Mouse (Mus musculus): ENCODE measurements at regions not wholly inside any gene's neighbourhood (a gene's known extent, or its start where the extent isn't known, plus 50 kb on each side); places are given as distances from the start of the nearest gene placed in this dataset.

- DNase-seq (ENCODE audit: extremely low spot score in 1 of 2, low spot score in 1 of 2), result no peak
Measured at GRCm38 (mm10) chr8:116380601-116381000, 124.2 kb upstream of the Dynlrb2 start.

GRCm38 (mm10) chr8:116379851-116380250 is 124.9 kb upstream of the Dynlrb2 start:
- no peak for DNase-seq (ENCODE audit: extremely low spot score in 1 of 2, low spot score in 1 of 2)

- DNase-seq (ENCODE audit: extremely low spot score in 1 of 2, low spot score in 1 of 2), result peak in 1 of 2 experiments; percentile 50
Measured at GRCm38 (mm10) chr8:116375758-116376157, 129.0 kb upstream of the Dynlrb2 start.

DNA sequence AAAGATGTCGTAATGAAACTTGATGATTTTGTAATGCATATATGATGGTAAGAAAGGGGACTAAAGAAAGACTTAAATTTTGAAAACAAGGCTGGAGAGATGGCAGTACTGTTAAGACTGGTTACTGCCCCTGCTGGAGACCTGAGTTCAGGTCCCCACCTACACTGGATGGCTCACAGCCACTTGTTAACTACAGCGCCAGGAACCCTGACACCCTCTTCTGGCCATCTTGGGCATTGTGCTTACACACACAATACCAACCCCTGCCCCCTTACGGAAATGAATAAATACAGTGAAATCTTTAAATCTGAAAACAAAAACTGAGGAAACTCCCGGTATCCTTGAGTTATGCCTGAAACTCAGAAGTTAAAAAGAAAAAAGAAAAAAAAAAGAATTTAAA is 131.7 kb upstream of the Dynlrb2 start:
- peak in 1 of 2 experiments; percentile 35 for DNase-seq (ENCODE audit: extremely low spot score in 1 of 2, low spot score in 1 of 2)

GRCm38 (mm10) chr8:116372574-116372973 is 132.2 kb upstream of the Dynlrb2 start:
- peak; percentile 47 to 73 for DNase-seq (ENCODE audit: extremely low spot score in 1 of 2, low spot score in 1 of 2)

DNA sequence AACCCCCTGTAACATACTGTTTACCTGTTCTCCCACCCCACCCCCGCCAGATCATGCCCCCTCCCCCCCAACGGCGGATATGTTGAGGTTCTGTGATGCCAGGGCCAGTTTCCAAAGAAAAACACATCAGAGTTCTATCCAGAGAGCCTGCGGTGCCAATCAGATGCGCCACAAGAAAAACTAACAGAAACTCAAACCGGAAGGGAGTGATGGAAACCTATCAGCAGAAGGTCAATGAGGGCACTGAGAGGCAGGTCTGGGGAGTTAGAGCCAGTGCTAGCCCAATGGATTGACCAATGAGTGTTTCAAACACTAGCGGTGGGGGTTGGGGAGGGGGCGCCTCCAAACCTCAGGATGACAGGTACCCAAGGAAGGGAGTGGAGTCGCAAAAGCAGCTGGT is 132.7 kb upstream of the Dynlrb2 start:
- no peak for DNase-seq (ENCODE audit: extremely low spot score in 1 of 2, low spot score in 1 of 2)

- no peak for DNase-seq (ENCODE audit: extremely low spot score in 1 of 2, low spot score in 1 of 2)
Measured at GRCm38 (mm10) chr8:116367491-116367890, 137.3 kb upstream of the Dynlrb2 start.

DNA sequence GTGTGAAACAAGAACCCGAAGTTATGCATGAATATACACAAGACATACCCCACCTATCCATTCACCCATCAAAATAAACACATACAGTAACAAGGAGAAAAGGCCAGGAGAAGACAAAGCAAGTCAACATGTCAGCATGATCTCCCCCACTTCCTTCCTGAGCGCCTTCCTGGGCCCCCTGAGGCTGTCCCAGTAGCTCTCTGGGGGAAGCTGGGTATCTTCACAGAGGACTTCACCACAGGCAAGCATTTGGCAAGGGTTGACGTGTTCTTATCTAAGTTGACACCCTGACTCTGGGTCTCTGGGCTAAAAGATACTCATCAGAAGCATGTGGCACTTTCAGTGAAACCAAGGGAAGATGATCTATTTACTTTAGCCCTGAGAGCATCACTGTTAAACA is 138.1 kb upstream of the Dynlrb2 start:
- no peak for DNase-seq (ENCODE audit: extremely low spot score in 1 of 2, low spot score in 1 of 2)

DNA sequence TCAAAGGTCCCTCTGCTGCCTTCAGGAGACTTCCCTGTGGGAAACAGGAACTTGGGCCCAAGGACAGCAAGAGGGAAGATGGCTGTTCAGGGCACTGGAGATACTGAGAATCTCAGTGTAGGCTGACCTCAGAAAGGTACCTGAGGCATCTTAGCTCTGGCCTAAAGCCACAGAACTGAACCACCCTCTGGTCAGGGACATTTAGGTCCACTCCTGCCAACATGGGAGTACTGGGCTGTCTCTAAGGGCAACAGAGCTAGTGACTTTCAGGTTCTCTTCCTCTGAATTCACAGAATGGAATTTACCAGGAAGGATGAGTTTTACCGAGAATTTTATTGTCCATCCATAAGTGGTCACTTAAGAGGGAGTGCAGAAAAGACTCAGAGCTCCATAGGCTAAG is 140.0 kb upstream of the Dynlrb2 start:
- DNase-seq (ENCODE audit: extremely low spot score in 1 of 2, low spot score in 1 of 2), result no peak

GRCm38 (mm10) chr8:116364172-116364571 is 140.6 kb upstream of the Dynlrb2 start:
- peak in 1 of 2 experiments; percentile 22 for DNase-seq (ENCODE audit: extremely low spot score in 1 of 2, low spot score in 1 of 2)

- DNase-seq (ENCODE audit: extremely low spot score in 1 of 2, low spot score in 1 of 2), result no peak
Measured at GRCm38 (mm10) chr8:116362351-116362750, 142.4 kb upstream of the Dynlrb2 start.

DNA sequence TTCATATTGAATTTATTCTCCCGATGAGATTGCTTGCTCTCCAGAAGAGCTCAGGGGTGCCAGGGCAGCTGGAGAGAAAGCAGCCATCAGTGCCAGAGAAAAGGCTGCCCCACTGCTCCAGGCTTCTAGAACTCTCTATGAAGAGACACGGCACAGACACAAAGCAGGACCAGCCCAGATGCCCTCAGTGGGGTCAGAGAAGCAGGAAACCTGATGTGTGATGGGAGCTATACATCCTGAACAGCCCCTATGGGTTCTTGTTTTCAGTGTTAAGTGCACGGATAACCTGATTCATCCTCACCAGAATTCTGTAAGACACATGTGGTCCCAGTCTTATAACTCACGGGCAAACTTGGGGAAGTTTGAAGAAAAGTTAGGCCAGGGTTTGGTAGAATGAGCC is 145.0 kb upstream of the Dynlrb2 start:
- no peak for DNase-seq (ENCODE audit: extremely low spot score in 1 of 2, low spot score in 1 of 2)

GRCm38 (mm10) chr8:116354756-116355155 is 150.0 kb upstream of the Dynlrb2 start:
- no peak for DNase-seq (ENCODE audit: extremely low spot score in 1 of 2, low spot score in 1 of 2)

DNA sequence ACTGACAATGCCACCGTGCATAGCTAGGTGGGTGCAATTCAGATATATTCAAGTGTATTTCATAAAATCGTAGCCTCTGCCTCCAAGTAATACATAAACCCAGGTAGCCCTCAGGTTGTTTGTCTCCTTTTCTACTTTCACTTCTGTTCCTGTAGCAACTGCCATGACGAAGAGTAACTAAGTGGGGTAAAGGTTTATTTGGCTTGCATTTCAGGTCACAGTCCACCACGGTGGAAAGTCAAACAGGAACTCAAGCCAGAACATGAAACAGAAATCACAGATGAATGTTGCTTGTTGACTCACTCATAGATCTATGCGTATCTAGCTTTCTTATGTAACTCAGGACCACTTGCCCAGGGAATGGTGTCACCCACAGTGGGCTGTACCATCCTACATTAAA is 150.9 kb upstream of the Dynlrb2 start:
- DNase-seq (ENCODE audit: extremely low spot score in 1 of 2, low spot score in 1 of 2), result no peak

- DNase-seq (ENCODE audit: extremely low spot score in 1 of 2, low spot score in 1 of 2), result no peak
Measured at GRCm38 (mm10) chr8:116352635-116353034, 152.1 kb upstream of the Dynlrb2 start.

GRCm38 (mm10) chr8:116348971-116349370 is 155.8 kb upstream of the Dynlrb2 start:
- no peak for DNase-seq (ENCODE audit: extremely low spot score in 1 of 2, low spot score in 1 of 2)

DNA sequence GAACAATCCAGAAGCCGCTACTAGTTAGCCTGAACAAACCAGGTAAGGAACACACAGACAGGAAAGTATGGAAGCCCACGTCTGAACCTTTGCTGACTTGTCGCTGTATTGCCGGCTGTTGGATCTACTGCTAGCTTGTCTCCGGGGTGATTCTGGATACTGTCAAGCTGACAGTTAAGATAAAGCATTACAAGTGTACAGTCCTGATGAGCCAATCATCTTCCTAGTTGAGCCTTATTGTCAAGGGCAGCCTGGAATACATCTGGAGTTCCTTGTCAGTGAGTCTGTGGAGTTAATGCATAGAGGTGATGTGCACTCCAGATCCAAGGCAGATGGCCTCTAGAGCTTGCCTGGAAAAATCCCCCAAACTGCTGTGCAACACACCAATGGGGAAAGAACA is 157.8 kb upstream of the Dynlrb2 start:
- no peak for DNase-seq (ENCODE audit: extremely low spot score in 1 of 2, low spot score in 1 of 2)

DNA sequence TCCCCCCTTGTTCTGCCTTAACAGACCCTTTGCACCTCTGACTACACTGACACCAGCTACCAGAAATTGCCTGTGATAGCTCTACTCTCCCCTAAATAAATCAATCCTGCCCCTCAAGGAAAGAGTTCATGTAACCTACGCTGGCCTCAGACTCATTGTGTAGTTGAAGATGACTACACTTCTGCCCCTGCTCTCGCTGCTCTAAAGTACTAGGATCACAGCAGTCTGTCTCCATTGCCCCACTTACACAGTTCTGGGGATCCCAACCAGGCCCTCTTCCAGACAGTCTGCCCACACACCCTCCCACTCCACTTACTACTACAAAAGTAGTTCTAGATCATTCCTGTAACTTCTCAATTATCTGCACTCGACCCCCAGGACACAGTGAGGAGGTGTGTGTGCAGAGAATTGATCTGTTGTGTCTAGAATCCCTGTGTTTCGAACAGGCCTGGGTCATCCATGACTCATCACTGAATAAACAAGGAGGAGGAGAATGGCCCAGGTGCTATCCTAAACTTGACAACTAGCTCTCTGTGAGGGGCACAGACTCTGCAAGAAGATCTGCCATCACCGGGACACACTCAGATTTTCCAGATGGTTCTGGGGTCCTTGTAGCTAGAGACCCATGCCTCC is 160.1 kb upstream of the Dynlrb2 start:
- DNase-seq (ENCODE audit: extremely low spot score in 1 of 2, low spot score in 1 of 2), result no peak

DNA sequence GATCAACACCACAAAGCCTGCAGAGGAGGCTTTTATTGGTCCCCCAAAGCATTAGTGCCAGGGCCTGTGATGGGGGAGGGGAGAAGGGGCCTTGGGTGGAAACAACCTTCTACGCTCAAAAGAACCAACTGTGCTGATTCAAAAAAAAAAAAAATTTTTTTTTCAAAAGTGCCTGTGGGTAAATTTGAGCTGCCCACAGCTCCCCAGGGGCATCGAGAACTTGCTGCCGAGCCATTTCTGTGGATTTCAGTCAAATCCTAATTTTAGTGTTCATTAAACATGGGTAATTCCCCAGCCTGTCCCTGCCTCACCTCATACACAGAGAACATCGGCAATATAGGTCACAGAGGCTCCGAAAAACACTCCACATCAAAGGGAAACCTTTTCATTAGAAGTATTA is 161.2 kb upstream of the Dynlrb2 start:
- DNase-seq (ENCODE audit: extremely low spot score in 1 of 2, low spot score in 1 of 2), result no peak

DNA sequence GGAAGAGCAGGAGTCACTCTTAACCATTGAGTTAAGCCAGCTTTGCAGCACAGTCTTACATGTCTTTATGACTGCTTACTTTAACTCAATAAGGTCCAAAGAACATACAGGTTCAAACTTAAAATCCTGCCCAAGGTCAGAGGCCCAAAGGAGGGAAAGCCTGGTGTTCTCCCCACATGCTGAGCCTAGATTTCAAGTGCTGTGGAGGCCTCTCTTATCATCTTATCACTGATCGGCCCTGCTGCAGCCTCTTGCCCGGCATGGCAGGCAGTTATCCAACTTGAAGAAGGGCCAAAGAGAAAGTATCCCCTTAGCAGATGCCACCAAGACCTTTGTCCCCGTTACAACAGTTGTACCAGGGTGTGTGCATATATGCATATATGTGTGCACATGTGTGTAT is 170.0 kb upstream of the Dynlrb2 start:
- DNase-seq (ENCODE audit: extremely low spot score in 1 of 2, low spot score in 1 of 2), result no peak

GRCm38 (mm10) chr8:116334101-116334500 is 170.7 kb upstream of the Dynlrb2 start:
- DNase-seq (ENCODE audit: extremely low spot score in 1 of 2, low spot score in 1 of 2), result no peak

DNA sequence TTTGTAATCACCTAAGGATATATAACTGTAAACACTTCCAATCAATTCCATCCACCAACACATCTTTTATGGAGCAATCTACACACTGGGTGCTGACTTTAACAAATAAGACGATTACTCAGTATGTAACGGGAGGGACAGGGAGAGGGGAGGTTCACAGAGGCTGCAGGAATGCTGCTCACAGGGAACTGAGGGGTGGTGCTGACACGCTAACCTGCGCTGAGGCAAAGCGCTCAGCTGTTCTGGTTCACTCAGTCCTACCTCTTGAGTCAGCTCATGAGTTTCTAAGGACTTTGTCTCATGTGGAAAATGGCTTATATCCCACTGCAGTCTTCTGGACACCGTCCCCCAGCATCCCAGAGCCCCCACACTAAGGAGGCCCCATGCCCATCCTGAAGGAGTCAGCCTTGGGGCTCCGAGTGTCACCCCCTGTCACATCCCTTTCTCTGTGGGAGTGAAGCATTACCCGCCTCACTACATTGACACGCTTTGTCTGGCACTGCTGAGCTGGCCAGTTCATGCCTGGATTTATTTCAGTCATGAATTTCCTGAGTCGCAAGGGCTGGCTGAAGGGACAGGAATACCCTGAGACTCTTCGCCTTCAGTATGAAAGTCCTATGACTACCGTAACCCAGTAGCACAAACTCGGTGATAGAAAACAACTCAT is 184.6 kb upstream of the Dynlrb2 start:
- no peak for DNase-seq (ENCODE audit: extremely low spot score in 1 of 2, low spot score in 1 of 2)

DNA sequence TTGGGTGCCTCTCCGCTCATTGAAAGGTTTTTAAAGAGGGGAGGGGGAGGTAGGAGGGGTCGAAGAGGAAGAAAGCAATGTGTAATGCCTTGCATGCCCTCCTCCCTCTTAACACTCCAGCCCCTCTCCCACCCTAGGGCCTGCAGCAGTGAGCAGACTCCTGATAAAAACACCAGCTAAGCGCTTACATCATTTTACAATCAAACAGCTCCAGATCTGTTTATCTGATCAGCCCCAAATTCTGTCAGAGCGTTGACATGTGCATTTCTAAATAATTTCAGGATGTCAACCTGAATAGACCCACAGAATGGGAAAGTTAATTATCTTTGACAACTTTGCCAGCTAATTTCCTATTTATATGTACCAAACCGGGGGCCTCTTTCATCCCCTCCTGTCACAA is 189.4 kb upstream of the Dynlrb2 start:
- no peak for DNase-seq (ENCODE audit: extremely low spot score in 1 of 2, low spot score in 1 of 2)
